Mouse (Mus musculus) T-cell, adult 66 days (primary cell): Measurements from ENCODE around the gene Armc7. TPM values are rescaled to one million over a fixed set of nuclear protein-coding genes. Genes with fewer than 3 reads are reported as not detected.

Experiments used
- total RNA-seq, 2 experiments: library from RNA; stranded (reverse); gene quantifications; 3 replicates in 1 of 2; 4 replicates in 1 of 2; pipeline ENCODE4 v1.2.4; 2023

The Armc7 gene
- total RNA-seq, result 10 to 100 TPM; 37.1 to 43.6 TPM

GRCm38 (mm10) chr11:115475025-115475757 is at the start of gene Armc7:
Armc7 (plus strand) TSS chr11:115475667.

GRCm38 (mm10) chr11:115439906-115440595 is 35.4 kb upstream of the Armc7 start, which contains the start of gene Trim80:
Trim80 (plus strand) TSS chr11:115440545.

GRCm38 (mm10) chr11:115462243-115462891 is 13.1 kb upstream of the Armc7 start, which contains the start of gene Slc16a5:
Slc16a5 (plus strand) TSS chr11:115462474.

GRCm38 (mm10) chr11:115491356-115492083 is 16.1 kb downstream of the Armc7 start, which contains the start of gene Nt5c:
Nt5c (minus strand) TSS chr11:115491862.

GRCm38 (mm10) chr11:115514238-115514663 is 38.8 kb downstream of the Armc7 start, which contains the start of gene Jpt1:
Jpt1 (minus strand) TSS chr11:115514387.

GRCm38 (mm10) chr11:115536038-115536681 is 60.7 kb downstream of the Armc7 start, which contains the start of gene Sumo2:
Sumo2 (minus strand) TSS chr11:115536276.

Other genes starting within 250 kb of the Armc7 start
- gene Grin2c, start 208.4 kb upstream of the Armc7 start, total RNA-seq, result not detected
- 10 to 100 TPM; 22.5 to 25.4 TPM for gene Fdxr, start 198.6 kb upstream of the Armc7 start, total RNA-seq
- 1 to 10 TPM; 1.1 to 1.2 TPM for gene Fads6, start 178.0 kb upstream of the Armc7 start, total RNA-seq
- not detected for gene Otop2, start 168.5 kb upstream of the Armc7 start, total RNA-seq
- gene Ush1g, start 153.6 kb upstream of the Armc7 start, total RNA-seq, result not detected
- not detected for gene Otop3, start 140.9 kb upstream of the Armc7 start, total RNA-seq
- gene Hid1, start 107.9 kb upstream of the Armc7 start, total RNA-seq, result 10 to 100 TPM; 47.2 to 49.2 TPM
- 1 to 10 TPM; 2.1 to 3.1 TPM for gene Cdr2l, start 93.8 kb upstream of the Armc7 start, total RNA-seq
- gene Mrpl58, start 71.9 kb upstream of the Armc7 start, total RNA-seq, result 100 to 1,000 TPM; 120 to 151 TPM
- gene Atp5h, start 55.7 kb upstream of the Armc7 start, total RNA-seq, result 100 to 1,000 TPM; 236 to 252 TPM
- gene Kctd2, start 55.5 kb upstream of the Armc7 start, total RNA-seq, result 10 to 100 TPM; 61.5 TPM
- gene Trim80, start 35.1 kb upstream of the Armc7 start, total RNA-seq, result not detected
- gene Slc16a5, start 13.2 kb upstream of the Armc7 start, total RNA-seq, result 10 to 100 TPM; 23.8 to 32.4 TPM
- 100 to 1,000 TPM; 134 to 141 TPM for gene Nt5c, start 16.2 kb downstream of the Armc7 start, total RNA-seq
- gene Jpt1, start 38.7 kb downstream of the Armc7 start, total RNA-seq, result 100 to 1,000 TPM; 208 to 231 TPM
- gene Sumo2, start 60.6 kb downstream of the Armc7 start, total RNA-seq, result 100 to 1,000 TPM; 247 to 268 TPM
- gene Nup85, start 88.8 kb downstream of the Armc7 start, total RNA-seq, result 10 to 100 TPM; 71.9 to 80.3 TPM
- 10 to 100 TPM; 26.0 to 29.7 TPM for gene Mrps7, start 128.3 kb downstream of the Armc7 start, total RNA-seq
- 100 to 1,000 TPM in 1 of 2 experiments, 10 to 100 TPM in 1; 85.1 to 112 TPM for gene Gga3, start 128.4 kb downstream of the Armc7 start, total RNA-seq
- 10 to 100 TPM; 61.1 to 61.2 TPM for gene Mif4gd, start 137.3 kb downstream of the Armc7 start, total RNA-seq
- 10 to 100 TPM; 44.3 to 53.9 TPM for gene Slc25a19, start 152.6 kb downstream of the Armc7 start, total RNA-seq
- 100 to 1,000 TPM; 135 to 150 TPM for gene Grb2, start 232.9 kb downstream of the Armc7 start, total RNA-seq